Mouse (Mus musculus) hindbrain, embryonic 12.5 days (tissue): ENCODE data around the gene Pdxp. TPM values are rescaled to one million over a fixed set of nuclear protein-coding genes. Genes with fewer than 3 reads are reported as not detected.

Experiments
- ATAC-seq: fragments of 200-750 bp; cut with Nextera tagmentation; 2 replicates; pipeline ENCODE4 v1.8.0; 2017; ENCODE audit warnings: moderate TSS enrichment; ENCODE audit not compliant: low FRiP score
- H3K27ac ChIP-seq: fragments of 300-500 bp; sonication (generic); 2 replicates; pipeline ENCODE4 v1.5.1; 2016; ENCODE audit warnings: mild to moderate bottlenecking
- H3K27me3 ChIP-seq: fragments of 300-500 bp; sonication (generic); 2 replicates; pipeline ENCODE4 v1.6.1; 2016; ENCODE audit warnings: mild to moderate bottlenecking
- H3K36me3 ChIP-seq: fragments of 300-500 bp; sonication (generic); 2 replicates; pipeline ENCODE4 v1.6.1; 2016; ENCODE audit warnings: mild to moderate bottlenecking
- H3K4me1 ChIP-seq: fragments of 300-500 bp; sonication (generic); 2 replicates; pipeline ENCODE4 v1.6.1; 2016
- H3K4me2 ChIP-seq: fragments of 300-500 bp; sonication (generic); replicated peaks from 2 replicates; pipeline ENCODE4 v1.6.1; 2016; ENCODE audit warnings: mild to moderate bottlenecking
- H3K4me3 ChIP-seq: fragments of 300-500 bp; sonication (generic); 2 replicates; pipeline ENCODE4 v1.5.1; 2016; ENCODE audit warnings: mild to moderate bottlenecking
- H3K9ac ChIP-seq: fragments of 300-500 bp; sonication (generic); 2 replicates; pipeline ENCODE4 v1.6.1; 2016; ENCODE audit warnings: mild to moderate bottlenecking, moderate library complexity
- H3K9me3 ChIP-seq: fragments of 300-500 bp; sonication (generic); replicated peaks from 2 replicates; pipeline ENCODE4 v1.6.1; 2016; ENCODE audit warnings: mild to moderate bottlenecking
- WGBS: fragments of 180-500 bp; shearing (Covaris S2); methylation state at CpG from one replicate; pipeline ENCODE4 v1.1.7; 2016; 5-methylcytosine and 5-hydroxymethylcytosine counted together
- polyA plus RNA-seq: library from polyadenylated mRNA; unstranded; fragments of >200 nt; fragmentation: Nextera tagmentation; extraction: Ambion mirVana; gene quantifications from 2 replicates; pipeline ENCODE4 v1.2.1, GENCODE M21; 2016

Gene Pdxp
- polyA plus RNA-seq, 1 experiment from 2014 or later: 49.0 TPM

DNA sequence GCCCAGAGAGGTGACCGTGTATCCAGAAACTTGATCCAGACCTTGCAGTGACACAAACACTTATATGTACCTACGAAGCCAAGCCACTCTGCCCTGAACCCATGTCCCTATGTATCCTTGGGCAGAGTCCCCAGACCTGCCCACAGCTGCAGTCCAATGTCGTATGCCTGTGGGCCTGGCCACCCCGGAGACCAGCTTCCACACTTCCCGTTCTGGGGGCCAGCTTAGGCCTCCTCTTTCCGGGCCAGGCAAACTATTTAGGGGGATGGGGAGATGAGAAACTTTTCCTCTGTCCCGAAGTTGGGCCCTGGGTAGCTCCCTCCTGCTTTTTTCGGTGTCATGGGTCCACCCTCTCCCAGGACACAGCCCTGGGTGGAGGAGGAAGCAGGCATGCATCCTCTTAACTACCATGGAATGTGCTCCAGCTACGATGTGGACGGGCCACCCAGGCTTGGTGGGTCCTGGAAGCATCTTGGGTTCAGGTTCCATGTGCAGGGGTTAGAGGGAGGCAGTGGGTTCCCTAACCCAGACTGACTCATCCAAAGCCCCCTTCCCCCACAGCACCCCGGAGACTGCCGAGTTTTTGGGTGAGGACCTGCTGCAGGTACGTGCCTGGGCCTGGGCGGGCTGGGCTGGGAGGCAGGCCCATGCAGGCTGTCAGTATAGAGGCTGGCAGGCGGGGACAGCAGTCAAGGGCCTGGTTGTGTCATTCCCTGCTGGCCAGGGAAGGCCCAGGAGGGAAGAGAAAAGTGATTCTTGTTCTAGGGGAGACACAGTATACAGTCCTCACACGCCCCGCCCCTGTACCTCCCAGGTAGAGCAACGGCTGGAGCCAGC is 12.9 kb upstream of the Pdxp start:
- no peak overlapping the region for H3K27ac ChIP-seq
- H3K9me3 ChIP-seq: no peaks in the 10 kb centered on the region
- H3K4me3 ChIP-seq: peak overlapping the region; percentile 52
- peaks cover 30% of the 10 kb centered on the region for H3K27me3 ChIP-seq
- peak overlapping the region; percentile 67 for H3K9ac ChIP-seq
- peaks cover 20% of the 10 kb centered on the region for H3K4me1 ChIP-seq
- no peaks in the 10 kb centered on the region for H3K36me3 ChIP-seq
- WGBS: 18% methylated on average over 18 of the region's 18 CpGs
- H3K4me2 ChIP-seq: peak overlapping the region; percentile 91
- no peak for ATAC-seq

DNA sequence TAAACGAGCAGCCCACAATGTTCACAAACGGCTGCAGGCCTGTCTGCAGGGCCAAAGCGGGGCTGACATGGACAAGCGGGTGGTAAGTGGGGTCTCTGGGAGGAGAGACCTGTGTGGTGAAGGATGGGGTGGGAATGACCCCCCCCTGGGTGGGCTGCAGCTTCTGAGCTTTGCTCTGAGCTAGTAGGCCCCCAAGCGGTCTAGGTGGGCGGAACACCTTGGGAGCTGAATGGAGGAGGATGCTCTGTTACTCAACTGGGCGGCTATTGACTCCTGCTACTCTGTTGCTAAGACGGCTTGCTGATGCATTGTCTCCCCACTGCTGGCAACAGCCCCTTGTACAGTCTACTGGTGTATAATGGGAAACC is 12.3 kb upstream of the Pdxp start:
- Histone ChIP-seq H3K27me3 (peaks cover 30% of the 10 kb centered on the region), H3K36me3 (no peaks in the 10 kb centered on the region), H3K4me1 (peaks cover 20% of the 10 kb centered on the region), H3K9me3 (no peaks in the 10 kb centered on the region), H3K4me2 (peak overlapping the region; percentile 91), H3K27ac (no peak overlapping the region), H3K9ac (0 out of 2 replicates have a peak overlapping the region, but pooled peaks have one; percentile 67), H3K4me3 (no peak overlapping the region)
- no peak for ATAC-seq
- 47% methylated on average over 8 of the region's 8 CpGs for WGBS

DNA sequence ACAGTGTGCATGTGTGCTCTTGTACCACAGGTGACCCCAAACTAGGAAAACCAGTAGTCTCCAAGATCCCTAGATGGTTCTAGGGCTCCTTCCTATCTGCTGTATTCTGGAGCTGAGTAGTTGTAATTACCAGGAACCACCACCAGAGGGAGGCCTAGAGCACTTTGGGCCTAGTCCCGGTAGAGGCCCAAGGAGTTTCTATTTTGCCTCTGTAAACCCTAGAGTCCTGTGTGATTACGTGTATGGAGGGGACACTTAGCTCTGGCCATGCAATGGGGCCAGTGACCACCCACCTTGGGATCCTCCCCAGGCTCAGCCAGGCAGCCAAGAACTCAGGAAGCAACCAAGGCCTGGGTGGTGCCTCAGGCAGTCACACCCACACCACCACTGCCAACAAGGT is 10.5 kb upstream of the Pdxp start:
- Histone ChIP-seq H3K9ac (no peak overlapping the region), H3K27me3 (peaks cover 30% of the 10 kb centered on the region), H3K4me2 (no peak overlapping the region), H3K4me3 (no peak overlapping the region), H3K9me3 (no peaks in the 10 kb centered on the region), H3K27ac (no peak overlapping the region), H3K36me3 (no peaks in the 10 kb centered on the region), H3K4me1 (peaks cover 20% of the 10 kb centered on the region)
- no peak for ATAC-seq
- WGBS: 11% methylated on average over 2 of the region's 2 CpGs

DNA sequence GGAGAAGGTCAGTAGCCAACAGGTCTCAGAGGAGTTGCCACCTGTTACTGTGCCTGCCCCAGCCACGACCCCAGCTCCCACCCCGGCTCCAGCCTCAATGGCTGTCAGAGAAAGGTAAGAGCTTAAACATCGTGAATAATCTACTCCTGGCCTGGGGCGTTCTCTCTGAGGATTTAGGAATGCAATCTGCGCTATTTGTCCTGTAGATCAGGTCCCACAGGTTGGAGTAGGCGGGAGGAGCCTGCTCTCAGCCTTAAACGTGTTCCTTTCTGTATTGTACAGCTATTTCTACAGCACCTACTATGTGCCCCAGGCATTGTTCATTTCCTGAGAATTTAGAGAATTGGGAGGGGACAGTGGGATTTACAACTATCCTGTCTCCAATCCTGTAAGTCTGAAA is 5.3 kb upstream of the Pdxp start:
- H3K4me1 ChIP-seq: 0 out of 2 replicates have a peak, but pooled peaks cover 4% of the 10 kb centered on the region
- no peaks in the 10 kb centered on the region for H3K27me3 ChIP-seq
- H3K9me3 ChIP-seq: no peaks in the 10 kb centered on the region
- no peak for ATAC-seq
- WGBS: 79% methylated on average over 7 of the region's 7 CpGs
- no peak overlapping the region for H3K9ac ChIP-seq
- H3K4me3 ChIP-seq: no peak overlapping the region
- H3K27ac ChIP-seq: no peak overlapping the region
- H3K36me3 ChIP-seq: no peaks in the 10 kb centered on the region
- H3K4me2 ChIP-seq: no peak overlapping the region

DNA sequence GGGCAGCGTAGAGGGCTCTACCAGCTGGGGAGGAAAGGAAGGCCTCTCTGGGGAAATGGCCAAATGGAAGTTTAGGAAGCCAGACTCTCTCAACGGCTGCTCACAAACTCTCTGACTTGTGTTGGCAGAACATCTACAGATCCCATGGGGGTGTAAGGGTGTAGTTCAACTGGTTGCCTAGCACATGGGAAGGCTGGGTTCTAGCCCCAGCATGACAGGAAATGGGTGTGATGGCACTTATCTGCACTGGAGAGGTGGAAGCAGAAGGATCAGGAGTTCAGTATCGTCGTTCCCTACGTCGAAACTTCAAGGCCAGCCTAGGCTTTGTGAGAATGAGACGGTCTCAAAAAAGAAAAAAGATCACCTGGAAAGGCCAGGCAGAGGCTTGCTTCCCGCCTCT is 4.7 kb upstream of the Pdxp start:
- no peak for ATAC-seq
- no peaks in the 10 kb centered on the region for H3K27me3 ChIP-seq
- no peak overlapping the region for H3K9ac ChIP-seq
- H3K36me3 ChIP-seq: no peaks in the 10 kb centered on the region
- no peak overlapping the region for H3K4me3 ChIP-seq
- H3K4me2 ChIP-seq: no peak overlapping the region
- WGBS: 89% methylated on average over 8 of the region's 8 CpGs
- H3K27ac ChIP-seq: no peak overlapping the region
- no peaks in the 10 kb centered on the region for H3K9me3 ChIP-seq
- H3K4me1 ChIP-seq: 0 out of 2 replicates have a peak, but pooled peaks cover 6% of the 10 kb centered on the region

DNA sequence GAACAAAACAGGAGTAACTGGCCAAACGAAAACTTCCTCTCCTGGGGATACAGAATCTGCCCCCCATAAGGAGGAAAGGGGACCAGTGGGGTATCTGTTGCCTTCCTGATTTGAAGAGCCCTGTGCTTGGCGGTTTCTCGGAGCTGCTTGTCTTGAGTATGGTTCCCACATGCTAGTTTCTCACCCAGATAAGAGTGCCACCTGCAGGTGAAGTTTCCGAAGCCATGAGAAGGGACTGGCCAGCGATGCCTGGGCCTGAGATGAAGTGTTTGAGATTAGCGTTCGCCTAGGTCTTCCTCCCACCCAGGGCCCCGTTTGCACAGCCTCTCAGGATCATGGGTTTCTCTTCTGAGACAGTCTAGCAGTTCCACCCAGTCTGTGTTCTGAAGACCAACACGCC is 1.7 kb upstream of the Pdxp start:
- no peak for ATAC-seq
- H3K9me3 ChIP-seq: no peaks in the 10 kb centered on the region
- no peaks in the 10 kb centered on the region for H3K27me3 ChIP-seq
- H3K4me1 ChIP-seq: peaks cover 35% of the 10 kb centered on the region
- no peak overlapping the region for H3K27ac ChIP-seq
- H3K4me3 ChIP-seq: no peak overlapping the region
- H3K36me3 ChIP-seq: no peaks in the 10 kb centered on the region
- H3K9ac ChIP-seq: no peak overlapping the region
- WGBS: 40% methylated on average over 9 of the region's 9 CpGs
- H3K4me2 ChIP-seq: no peak overlapping the region

DNA sequence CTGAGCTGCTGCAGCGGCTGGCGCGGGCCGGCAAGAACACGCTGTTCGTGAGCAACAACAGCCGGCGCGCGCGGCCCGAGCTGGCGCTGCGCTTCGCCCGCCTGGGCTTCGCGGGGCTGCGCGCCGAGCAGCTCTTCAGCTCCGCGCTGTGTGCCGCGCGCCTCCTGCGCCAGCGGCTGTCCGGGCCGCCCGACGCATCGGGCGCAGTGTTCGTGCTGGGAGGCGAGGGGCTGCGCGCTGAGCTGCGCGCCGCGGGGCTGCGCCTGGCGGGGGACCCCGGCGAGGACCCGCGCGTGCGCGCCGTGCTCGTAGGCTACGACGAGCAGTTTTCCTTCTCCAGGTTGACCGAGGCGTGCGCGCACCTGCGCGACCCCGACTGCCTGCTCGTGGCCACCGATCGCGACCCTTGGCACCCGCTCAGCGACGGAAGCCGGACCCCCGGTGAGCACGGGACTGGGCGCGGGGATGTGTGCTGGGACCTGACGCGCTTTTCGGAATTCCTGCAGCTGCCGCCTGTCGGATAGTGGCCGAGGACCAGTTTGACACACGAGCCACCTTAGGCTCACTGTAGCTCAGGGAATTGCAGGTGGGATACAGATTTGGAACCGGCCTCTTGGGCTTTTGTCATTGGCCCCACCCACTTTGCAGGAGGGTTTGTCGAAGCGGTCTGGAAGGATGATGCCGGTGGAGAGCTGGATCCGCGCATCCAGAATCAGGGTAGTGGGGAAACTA is 538 bp downstream of the Pdxp start:
- Histone ChIP-seq H3K27me3 (no peaks in the 10 kb centered on the region), H3K9me3 (no peaks in the 10 kb centered on the region), H3K9ac (peak overlapping the region; percentile 85), H3K4me2 (peak overlapping the region; percentile 96), H3K27ac (peak overlapping the region; percentile 96), H3K4me3 (peak overlapping the region; percentile 72), H3K36me3 (peaks cover 16% of the 10 kb centered on the region), H3K4me1 (peaks cover 35% of the 10 kb centered on the region)
- WGBS: under 1% methylated on average over 67 of the region's 87 CpGs
- peak; percentile 68 for ATAC-seq

DNA sequence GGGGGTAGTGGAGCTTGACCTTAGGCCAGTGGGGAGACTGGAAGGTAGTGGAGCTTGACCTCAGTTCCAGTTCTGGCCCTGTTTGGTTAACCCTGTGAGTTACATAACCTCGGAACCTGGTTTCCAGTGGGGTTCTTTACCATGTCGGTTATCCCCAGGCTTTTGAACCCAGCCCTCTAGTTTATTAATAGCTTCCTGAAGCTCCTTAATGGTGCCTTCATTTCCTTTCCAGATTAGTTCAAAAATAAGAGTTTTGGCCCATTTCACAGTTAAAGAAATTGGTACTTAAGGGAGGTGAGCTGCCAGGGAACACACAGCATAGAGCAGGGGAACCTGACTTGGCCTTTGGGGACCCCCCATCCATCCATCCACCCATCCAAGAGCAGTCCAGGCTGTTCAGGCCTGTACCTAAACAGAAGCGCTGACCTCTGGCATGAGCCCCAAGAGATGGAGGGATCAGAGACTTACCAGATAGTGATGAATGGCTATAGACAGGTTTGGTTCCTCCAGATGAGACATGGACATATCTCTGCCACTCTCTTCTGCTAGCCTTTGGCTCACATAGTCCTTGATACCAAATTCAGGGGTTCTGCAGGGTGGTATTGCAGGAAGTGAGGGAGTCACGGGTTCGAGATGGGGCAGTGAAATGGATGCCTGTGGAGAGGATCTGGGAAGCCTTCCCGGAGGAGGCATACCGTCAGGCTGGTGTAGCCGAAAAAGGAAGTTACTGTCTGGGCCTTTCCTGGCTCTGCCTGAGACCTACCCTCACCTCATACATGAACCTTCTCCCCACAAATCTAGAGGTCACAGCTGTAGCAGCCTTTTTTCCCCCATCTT is 1.3 kb downstream of the Pdxp start:
- no peak for ATAC-seq
- Histone ChIP-seq H3K4me3 (peak overlapping the region; percentile 72), H3K36me3 (peaks cover 22% of the 10 kb centered on the region), H3K27me3 (no peaks in the 10 kb centered on the region), H3K4me1 (peaks cover 35% of the 10 kb centered on the region), H3K4me2 (peak overlapping the region; percentile 96), H3K9ac (peak overlapping the region; percentile 85), H3K9me3 (no peaks in the 10 kb centered on the region), H3K27ac (peak overlapping the region; percentile 96)
- WGBS: 52% methylated on average over 8 of the region's 8 CpGs

DNA sequence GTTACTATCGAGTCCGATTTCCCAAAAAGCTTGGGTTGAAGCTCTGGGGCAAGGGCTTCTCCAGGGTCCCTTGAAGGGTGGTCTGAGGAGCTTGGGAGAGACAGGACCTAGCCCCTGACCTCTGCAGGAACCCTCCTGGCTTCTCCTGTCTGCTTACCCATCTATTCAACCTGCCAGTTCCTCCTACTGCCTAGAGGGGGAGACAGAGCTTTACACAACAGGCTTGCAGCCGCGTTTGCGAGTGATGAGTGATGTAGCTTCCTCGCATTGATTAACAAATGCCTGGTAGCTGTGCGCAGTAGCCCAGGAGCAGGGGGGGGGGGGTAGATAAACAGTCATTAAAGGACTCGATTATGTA is 1.9 kb downstream of the Pdxp start:
- H3K4me2 ChIP-seq: peak overlapping the region; percentile 96
- H3K4me1 ChIP-seq: peaks cover 35% of the 10 kb centered on the region
- peak overlapping the region; percentile 42 for H3K27ac ChIP-seq
- peak overlapping the region; percentile 85 for H3K9ac ChIP-seq
- H3K9me3 ChIP-seq: no peaks in the 10 kb centered on the region
- no peaks in the 10 kb centered on the region for H3K27me3 ChIP-seq
- peak overlapping the region; percentile 72 for H3K4me3 ChIP-seq
- peak; percentile 23 for ATAC-seq
- 5% methylated on average over 8 of the region's 8 CpGs for WGBS
- peaks cover 22% of the 10 kb centered on the region for H3K36me3 ChIP-seq

DNA sequence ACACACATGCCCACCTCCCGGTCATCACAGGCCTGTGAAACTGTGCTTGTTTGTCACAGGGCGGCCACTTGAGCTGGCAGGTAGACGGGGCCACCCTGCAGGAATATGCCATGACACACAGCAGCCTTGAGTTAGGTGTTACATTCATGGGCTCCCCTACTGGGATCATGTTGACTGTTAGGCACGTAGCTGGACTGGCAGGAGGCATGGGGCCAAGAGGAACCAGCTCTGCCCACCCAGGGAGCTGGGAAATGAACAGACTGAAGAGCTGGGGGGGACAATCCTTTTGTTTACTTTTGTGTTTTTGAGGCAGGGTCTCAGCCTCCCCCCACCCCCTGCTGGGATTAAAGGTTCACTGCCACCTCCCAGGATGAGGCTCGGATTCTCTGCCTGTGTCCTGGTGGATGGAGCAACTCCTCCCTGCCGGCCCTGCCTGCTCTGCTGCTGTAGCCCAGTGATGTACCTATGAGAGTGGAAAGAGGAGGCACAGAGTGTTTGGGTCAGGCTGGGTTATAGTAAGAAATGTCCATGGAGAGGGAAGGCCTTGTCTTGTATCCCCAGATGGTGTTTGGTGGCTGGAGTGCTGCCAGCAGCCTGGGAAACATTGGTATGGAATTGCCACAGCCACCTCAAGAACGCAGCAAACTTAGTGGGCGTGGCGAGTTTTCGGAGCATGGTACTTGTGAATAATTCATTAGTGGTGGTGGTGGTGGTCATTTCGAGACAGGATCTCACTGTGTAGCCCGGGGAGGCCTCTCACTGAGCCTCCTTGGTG is 2.5 kb downstream of the Pdxp start:
- H3K4me2 ChIP-seq: peak overlapping the region; percentile 96
- ATAC-seq: peak; percentile 5; the same call in 1 of the 2 replicates
- peak overlapping the region; percentile 72 for H3K4me3 ChIP-seq
- peak overlapping the region; percentile 42 for H3K27ac ChIP-seq
- H3K9me3 ChIP-seq: no peaks in the 10 kb centered on the region
- peaks cover 35% of the 10 kb centered on the region for H3K4me1 ChIP-seq
- H3K9ac ChIP-seq: peak overlapping the region; percentile 85
- 38% methylated on average over 12 of the region's 12 CpGs for WGBS
- no peaks in the 10 kb centered on the region for H3K27me3 ChIP-seq
- peaks cover 22% of the 10 kb centered on the region for H3K36me3 ChIP-seq

DNA sequence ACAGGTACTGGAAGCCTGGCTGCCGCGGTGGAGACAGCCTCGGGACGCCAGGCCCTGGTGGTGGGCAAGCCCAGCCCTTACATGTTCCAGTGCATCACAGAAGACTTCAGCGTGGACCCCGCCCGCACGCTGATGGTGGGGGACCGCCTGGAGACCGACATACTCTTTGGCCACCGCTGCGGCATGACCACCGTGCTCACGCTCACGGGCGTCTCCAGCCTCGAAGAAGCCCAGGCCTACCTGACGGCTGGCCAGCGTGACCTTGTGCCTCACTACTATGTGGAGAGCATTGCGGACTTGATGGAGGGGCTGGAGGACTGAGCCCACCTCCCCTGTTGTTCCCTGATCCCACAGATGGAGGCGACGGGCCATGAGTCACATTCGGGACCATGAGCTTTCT is 4.4 kb downstream of the Pdxp start:
- ATAC-seq: no peak
- no peaks in the 10 kb centered on the region for H3K27me3 ChIP-seq
- H3K36me3 ChIP-seq: peaks cover 22% of the 10 kb centered on the region
- no peak overlapping the region for H3K27ac ChIP-seq
- WGBS: 93% methylated on average over 23 of the region's 23 CpGs
- peaks cover 34% of the 10 kb centered on the region for H3K4me1 ChIP-seq
- no peak overlapping the region for H3K9ac ChIP-seq
- no peak overlapping the region for H3K4me3 ChIP-seq
- no peak overlapping the region for H3K4me2 ChIP-seq
- no peaks in the 10 kb centered on the region for H3K9me3 ChIP-seq
